Mouse (Mus musculus): Measurements from ENCODE around the gene Ncor1.

DNA sequence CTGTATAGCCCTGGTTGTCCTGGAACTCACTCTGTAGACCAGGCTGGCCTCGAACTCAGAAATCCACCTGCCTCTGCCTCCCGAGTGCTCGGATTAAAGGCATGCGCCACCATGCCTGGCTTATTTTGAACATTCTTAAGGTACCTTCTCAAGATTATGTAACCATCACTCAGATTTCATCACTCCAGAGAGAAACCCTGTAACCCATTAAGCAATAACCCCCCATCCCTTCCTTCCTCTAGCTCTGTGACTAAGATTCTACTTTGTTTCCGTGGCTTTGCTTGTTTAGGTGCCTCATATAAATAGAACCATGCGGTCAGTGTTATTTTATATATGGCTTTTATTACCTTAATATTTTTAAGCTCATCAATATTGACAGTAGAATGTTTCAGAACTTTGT is 12.1 kb upstream of the Ncor1 start:
- TF ChIP-seq CTCF (IDR thresholded peaks at IDR 0.05; ENCODE audit: low read depth, low read length) (no peak), POLR2A (IDR thresholded peaks at IDR 0.05; ENCODE audit: insufficient read depth, low read length) (no peak)
